Mouse (Mus musculus): ENCODE results near the gene Ubl4b.

Gene Ubl4b

DNA sequence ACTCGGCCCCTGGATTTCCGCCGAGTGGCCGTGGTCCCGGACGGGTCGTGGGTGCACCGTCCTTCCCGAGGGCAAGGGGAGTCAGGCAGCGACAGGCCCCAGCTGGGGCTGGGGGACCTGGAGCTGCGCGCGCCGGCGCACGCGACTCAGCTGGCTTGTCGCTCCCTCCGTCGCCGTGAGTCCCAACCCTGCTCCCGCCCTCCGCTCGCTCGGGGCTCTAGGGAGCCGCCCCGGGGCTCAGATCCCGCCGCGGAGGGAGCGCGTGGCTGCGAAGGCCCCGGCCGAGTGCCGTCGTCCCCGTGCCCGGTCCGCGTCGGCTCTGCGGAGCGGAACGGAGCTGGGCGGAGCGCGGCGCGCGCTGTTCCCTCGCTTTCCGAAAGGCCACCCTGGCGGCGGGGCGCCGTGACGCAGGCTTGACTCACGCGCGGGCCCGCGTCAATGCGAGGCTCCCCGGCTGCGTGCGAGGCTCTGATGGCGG is 37.2 kb downstream of the Ubl4b start, which contains the start of gene Slc6a17:
Slc6a17 (minus strand) TSS at position 388 of the 478 bp plus-strand sequence.
- DNase-seq, result peak; percentile 86

DNA sequence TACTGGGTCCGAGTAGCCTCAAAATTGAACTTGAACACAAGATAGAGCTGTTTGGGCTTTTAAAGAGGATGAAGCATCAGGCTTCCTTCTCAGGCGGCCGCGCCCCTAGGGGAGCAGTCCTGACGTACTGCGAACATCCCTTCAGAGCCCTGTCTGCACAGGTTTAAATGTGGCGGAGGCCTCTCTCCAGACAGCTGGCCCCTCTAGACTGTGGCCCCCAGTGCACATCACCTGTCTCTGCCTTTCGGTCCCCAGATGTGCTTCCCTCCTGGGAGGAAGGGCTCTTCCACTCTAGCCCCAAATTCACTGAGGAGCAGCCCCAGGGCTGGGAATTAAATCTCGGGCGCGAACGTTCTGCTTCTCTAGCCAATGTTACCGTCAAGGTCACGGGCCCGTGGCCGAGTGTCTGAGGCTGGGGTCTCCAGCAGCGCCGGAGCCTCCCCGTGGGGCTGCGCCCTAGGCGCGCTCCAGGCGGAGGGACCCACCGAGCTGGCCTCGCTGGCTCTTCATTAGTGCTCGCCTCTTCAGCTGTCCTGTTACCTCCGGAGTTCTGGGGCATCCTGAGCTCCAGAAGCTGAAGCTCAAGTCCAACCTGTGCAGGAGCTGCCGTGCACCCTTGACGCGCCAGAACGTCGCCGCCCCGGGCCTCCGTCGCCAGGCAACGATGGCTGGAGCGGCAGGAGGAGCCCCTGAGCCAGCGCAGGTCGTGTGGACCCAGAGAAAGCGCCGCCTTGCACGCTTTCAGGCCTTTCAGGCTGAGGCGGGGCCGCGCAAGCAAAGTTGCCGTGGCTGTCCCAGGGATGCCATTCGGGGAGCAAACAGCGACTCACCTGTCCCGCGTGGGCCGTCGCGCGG is 37.9 kb downstream of the Ubl4b start:
- DNase-seq, result peak; percentile 51

DNA sequence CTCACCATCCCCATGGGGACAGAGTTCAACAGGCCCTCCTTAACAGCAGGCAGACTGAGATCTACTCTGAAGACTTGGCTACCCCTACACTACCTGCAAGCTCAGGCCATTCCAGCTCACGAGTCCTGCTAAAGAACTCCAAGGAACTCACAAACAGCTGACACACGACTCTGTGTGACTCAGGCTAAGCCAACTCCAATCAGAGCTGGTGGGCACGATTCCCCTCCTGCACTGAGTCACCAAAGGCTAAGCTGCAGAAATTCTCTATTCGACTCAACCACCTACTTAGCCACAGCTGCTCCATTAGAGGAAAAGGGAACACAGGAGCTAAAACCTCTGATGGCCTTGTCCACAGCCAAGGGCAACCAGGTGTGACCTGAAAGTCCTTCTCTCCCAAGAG is 38.9 kb downstream of the Ubl4b start:
- DNase-seq, result no peak

DNA sequence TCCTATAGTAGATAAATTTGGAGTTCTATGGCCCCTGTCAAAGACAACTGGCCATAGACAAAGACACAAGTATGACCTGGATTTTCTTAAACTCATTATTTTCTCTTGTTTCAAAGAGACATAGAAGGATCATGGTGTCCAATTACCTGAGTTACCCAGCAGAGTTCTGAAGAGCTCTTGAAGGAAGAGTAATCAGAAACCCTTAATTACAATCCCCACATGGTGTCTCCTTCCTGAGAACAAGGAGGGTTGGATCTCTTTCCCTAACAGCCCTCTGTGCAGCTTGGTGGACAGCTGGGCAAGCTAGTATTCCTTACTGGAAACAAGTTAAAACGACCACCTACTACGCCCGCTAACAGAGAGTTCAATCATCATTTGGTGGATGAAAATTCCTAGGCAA is 43.5 kb downstream of the Ubl4b start:
- no peak for DNase-seq

DNA sequence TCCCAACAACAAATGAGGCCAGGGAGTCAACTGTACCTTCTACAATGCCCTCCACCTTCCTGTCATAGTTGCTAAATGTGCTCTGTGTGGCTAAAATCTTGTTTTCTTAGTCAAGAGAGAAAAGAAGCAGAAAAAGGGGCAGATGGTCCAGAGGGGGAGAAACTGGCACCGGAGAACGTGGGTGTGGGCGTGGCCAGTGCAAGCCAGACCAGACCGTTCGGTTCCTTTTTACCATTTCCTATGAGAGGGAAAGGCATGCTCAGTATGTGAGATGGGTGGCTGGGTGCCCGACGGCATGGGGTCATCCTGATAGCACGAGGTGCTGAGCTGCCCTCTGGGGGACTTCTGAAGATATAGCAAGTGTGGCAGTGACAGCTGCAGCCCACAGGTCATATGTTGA is 46.2 kb downstream of the Ubl4b start:
- DNase-seq, result no peak

DNA sequence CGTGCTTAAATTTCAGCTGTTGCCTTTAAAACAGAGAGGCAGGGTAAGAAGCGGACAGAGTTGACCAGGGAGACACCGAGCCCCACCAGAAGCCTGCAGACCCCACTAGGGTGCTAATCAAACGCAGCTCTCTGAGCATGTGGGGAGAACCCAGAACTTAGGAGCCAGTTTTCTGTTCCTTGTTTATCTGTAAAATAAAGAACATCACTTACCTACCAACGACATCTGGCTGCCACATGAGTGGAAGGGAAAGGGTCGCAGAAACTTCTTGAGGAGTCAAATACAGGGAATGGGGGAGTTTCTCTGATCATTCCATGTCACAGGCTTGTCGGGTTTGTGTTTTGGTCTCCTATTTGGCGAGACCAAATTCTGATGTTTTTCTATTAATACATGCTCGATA is 46.9 kb downstream of the Ubl4b start:
- DNase-seq, result no peak

DNA sequence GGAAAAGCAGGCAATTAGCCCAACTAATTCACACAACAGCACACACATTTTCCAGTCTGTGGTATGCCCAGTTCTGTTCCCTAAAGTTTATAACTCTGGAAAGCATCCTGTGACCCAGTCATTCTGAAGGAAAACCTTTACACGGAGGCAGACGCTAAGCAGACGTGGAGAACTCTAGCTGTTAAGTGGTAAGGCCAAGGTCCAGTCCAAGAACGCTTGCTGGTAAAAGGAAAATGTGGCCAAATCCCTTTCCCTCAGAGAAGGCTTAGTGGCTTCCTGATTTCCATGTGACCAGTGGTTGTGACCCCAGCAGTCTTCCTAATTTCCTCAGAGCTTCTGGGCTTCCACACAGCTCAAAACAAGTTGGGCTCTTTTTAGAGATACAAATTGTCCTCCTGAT is 48.3 kb downstream of the Ubl4b start:
- no peak for DNase-seq

DNA sequence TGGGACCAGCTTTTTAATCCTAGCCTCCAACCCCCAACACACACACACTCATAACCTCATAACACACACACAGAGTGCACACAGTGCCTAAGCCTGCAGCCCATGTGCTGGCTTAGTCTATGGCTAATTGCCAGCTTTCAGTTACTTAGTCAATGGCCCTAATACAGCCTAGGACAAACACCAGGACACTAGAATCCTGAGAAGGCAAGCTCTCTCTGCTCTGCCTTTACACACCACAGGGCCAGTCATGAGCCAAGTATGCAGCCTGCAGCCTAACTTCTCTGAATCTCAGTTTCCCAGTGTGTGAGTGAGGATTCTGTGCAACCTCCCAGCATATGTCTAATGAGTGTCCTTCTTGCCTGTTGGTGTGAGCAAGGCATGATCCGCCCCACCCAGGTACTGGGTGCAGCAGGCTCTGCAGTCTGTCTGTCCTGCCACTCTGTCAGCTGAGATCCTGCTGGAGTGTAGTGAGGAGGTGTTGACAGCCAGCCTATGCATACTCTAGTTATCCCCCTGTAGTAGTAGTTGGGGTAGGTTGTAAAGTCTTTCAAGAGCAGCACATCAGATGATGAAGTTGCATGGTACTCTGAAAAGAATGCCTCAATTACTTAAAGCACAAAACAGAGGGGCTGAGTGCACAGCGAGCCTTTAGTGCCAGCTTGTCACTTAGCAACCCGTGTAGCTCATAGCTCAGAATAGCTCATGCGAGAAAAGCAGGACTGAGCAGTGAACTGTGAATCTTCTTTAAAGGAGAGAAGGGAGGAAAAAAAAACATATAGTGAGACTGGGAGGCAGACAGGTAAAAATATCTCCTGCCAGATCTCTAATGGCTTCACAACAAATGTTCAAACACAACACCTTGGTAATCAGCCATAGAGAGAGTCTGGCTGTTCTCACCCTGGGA is 49.2 kb downstream of the Ubl4b start:
- no peak for DNase-seq

DNA sequence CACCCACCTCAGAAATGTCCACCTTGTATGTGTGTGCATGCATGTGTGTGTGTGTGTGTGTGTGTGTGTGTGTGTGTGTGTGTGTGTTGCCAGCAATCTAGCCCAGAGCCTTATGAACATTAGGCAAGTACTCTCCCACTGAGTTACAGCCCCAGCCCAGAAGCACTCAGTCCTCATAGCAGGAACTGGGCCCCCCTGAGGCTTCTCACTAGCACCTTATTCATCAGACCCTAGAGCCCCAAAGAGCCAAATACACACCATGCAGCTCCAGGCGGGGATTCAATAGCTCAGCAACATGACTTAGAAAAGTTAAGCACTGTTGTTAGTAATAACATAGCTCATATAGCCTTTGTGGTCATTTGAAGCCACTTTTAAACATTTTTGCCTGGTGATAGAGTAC is 50.3 kb downstream of the Ubl4b start:
- no peak for DNase-seq

DNA sequence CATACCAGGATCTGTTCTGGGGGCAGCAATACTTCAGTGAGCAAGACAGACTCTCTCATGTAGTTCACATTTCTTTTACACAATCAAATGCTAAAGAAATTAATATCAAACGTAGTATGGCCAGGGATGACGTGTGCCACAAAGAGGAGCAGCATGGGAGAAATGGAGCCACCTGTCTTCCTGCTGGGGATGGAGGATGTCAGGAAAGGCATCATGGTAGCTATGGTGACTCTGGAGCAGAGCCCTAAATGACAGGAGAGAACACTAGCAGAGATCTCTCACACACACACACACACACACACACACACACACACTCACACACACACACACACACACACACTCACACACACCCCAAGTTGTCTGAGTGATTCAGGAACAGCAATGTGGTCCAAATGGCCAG is 51.2 kb downstream of the Ubl4b start:
- no peak for DNase-seq
